Mouse (Mus musculus) C2C12 (cell line): Measurements from ENCODE around the gene Ccr7. TPM values are rescaled to one million over a fixed set of nuclear protein-coding genes. Genes with fewer than 3 reads are reported as not detected.

ENCODE experiments used
- H3K27me3 ChIP-seq: one replicate; pipeline ENCODE4 v1.6.1; 2011; ENCODE audit not compliant: control insufficient read depth, insufficient read depth, insufficient read length
- H3K36me3 ChIP-seq: one replicate; pipeline ENCODE4 v1.6.1; 2011; ENCODE audit not compliant: control insufficient read depth, insufficient read depth
- H3K4me3 ChIP-seq: one replicate; pipeline ENCODE4 v1.5.1; 2011; ENCODE audit warnings: mild to moderate bottlenecking, control low read depth; ENCODE audit not compliant: poor library complexity, insufficient read depth, severe bottlenecking
- H3K79me2 ChIP-seq: one replicate; pipeline ENCODE4 v1.6.1; 2011; ENCODE audit not compliant: control insufficient read depth, insufficient read depth
- H3K79me3 ChIP-seq: one replicate; pipeline ENCODE4 v1.6.1; 2011; ENCODE audit warnings: low read depth, control low read depth
- H3ac ChIP-seq: one replicate; pipeline ENCODE3; 2011; ENCODE audit warnings: low read depth; ENCODE audit not compliant: control insufficient read depth, insufficient read length
- CEBPB ChIP-seq: IDR thresholded peaks from one replicate; pipeline ENCODE4 v1.6.1; 2011; ENCODE audit warnings: low read depth, mild to moderate bottlenecking, control low read depth, moderate library complexity
- CTCF ChIP-seq: IDR thresholded peaks from one replicate; pipeline ENCODE4 v1.5.1; 2011; ENCODE audit not compliant: control insufficient read depth, insufficient read depth, insufficient read length
- FOSL1 ChIP-seq: IDR thresholded peaks from one replicate; pipeline ENCODE4 v1.8.0; 2011; ENCODE audit warnings: mild to moderate bottlenecking, low read length; ENCODE audit not compliant: poor library complexity, insufficient read depth, severe bottlenecking
- MAX ChIP-seq: IDR thresholded peaks from one replicate; pipeline ENCODE4 v1.6.1; 2011; ENCODE audit warnings: mild to moderate bottlenecking, control low read depth
- MYOD1 ChIP-seq: IDR thresholded peaks from one replicate; pipeline ENCODE4 v1.6.1; 2011; ENCODE audit warnings: low read depth; ENCODE audit not compliant: control insufficient read depth, insufficient read length
- MYOG ChIP-seq: IDR thresholded peaks from one replicate; pipeline ENCODE4 v1.6.1; 2011; ENCODE audit not compliant: control insufficient read depth, insufficient read length; ENCODE audit errors: extremely low read depth
- USF1 ChIP-seq: IDR thresholded peaks from one replicate; pipeline ENCODE4 v1.6.1; 2011; ENCODE audit warnings: low read depth, mild to moderate bottlenecking, control low read depth, moderate library complexity
- polyA plus RNA-seq: library from polyadenylated mRNA; unstranded; fragments of >200 nt; fragmentation: generic; extraction: Trizol; gene quantifications from one replicate; pipeline ENCODE4 v1.2.1, GENCODE M21; 2012; ENCODE audit warnings: missing spikeins

The Ccr7 gene
- polyA plus RNA-seq, 1 experiment, result 0.02 TPM

DNA sequence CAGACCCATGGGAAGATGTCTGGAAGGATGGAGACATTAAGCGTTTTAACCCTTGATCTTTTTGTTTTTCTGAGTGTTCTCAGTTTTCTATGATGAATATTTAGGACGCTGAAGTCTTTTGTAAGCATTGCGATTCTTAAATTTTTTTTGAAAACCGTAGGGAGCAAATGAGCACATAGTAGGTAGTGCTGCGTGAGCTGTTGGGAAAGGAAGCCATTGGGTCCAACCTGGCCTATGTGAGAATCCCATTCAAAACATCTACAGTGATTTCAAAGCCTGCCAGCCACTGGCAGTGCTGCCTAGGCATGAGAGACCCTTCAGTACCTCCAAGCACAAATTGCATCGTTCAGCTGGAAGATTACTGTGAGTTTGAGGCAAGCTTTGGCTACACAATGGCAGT is 15.1 kb upstream of the Ccr7 start:
- H3K79me3 ChIP-seq, result no peaks in the 10 kb centered on the region
- H3K79me2 ChIP-seq, result no peaks in the 10 kb centered on the region
- no peak overlapping the region for H3K4me3 ChIP-seq
- TF ChIP-seq FOSL1 (no peak), MYOG (no peak), CEBPB (no peak), MYOD1 (no peak), USF1 (no peak), MAX (no peak), CTCF (no peak)
- H3ac ChIP-seq, result no peak overlapping the region
- peaks cover 30% of the 10 kb centered on the region for H3K27me3 ChIP-seq
- H3K36me3 ChIP-seq, result no peaks in the 10 kb centered on the region

DNA sequence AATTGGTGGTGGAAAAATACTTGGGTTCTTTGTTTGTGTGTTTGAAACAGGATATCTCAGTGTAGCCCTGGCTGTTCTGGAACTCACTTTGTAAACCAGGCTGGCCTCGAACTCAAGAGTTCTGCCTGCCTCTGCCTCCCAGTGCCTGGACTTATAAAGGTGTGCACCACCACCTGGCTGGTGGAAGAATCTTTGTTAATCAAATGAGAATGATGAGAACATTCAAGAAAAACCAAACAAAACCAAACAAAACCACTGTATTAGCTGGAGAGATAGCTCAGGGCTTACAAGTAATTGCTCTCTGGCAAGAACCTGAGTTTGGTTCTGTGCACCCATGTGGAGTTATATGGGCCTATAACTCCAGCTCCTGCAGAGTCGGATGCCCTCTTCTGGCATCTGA is 14.6 kb upstream of the Ccr7 start:
- Histone ChIP-seq H3K79me2 (no peaks in the 10 kb centered on the region), H3K27me3 (peaks cover 34% of the 10 kb centered on the region), H3K79me3 (no peaks in the 10 kb centered on the region), H3K4me3 (no peak overlapping the region), H3ac (no peak overlapping the region), H3K36me3 (no peaks in the 10 kb centered on the region)
- TF ChIP-seq USF1, result no peak
- TF ChIP-seq MYOG, result no peak
- TF ChIP-seq MYOD1, result no peak
- no peak for TF ChIP-seq MAX
- no peak for TF ChIP-seq FOSL1
- no peak for TF ChIP-seq CTCF

DNA sequence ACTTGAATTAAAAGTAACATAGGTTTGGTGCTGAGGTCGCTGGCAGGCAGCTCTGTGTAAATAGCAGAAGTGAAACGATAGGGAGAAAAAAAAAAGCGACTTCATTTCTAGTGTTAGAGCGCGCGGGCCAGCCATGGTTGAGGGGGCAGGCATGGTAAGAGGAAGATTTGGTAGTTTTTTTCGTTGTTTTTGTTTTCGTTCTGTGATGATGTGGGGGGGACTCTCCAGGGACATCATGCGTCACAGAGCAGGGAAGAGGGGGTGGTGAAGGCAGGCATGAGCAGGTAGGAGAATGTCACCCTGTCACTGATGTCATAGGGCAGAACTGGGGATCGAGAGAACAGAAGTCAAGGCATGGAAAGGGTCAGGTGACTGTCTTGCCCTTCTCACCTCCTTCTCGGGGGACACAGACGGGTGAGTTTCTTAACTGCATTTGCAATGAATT is 13.2 kb upstream of the Ccr7 start:
- Histone ChIP-seq H3K36me3 (no peaks in the 10 kb centered on the region), H3K79me2 (no peaks in the 10 kb centered on the region), H3K27me3 (peaks cover 38% of the 10 kb centered on the region), H3K79me3 (no peaks in the 10 kb centered on the region), H3ac (no peak overlapping the region), H3K4me3 (no peak overlapping the region)
- TF ChIP-seq USF1, result no peak
- TF ChIP-seq CEBPB, result no peak
- TF ChIP-seq FOSL1, result no peak
- TF ChIP-seq CTCF, result no peak
- no peak for TF ChIP-seq MYOG
- no peak for TF ChIP-seq MAX
- TF ChIP-seq MYOD1, result no peak

DNA sequence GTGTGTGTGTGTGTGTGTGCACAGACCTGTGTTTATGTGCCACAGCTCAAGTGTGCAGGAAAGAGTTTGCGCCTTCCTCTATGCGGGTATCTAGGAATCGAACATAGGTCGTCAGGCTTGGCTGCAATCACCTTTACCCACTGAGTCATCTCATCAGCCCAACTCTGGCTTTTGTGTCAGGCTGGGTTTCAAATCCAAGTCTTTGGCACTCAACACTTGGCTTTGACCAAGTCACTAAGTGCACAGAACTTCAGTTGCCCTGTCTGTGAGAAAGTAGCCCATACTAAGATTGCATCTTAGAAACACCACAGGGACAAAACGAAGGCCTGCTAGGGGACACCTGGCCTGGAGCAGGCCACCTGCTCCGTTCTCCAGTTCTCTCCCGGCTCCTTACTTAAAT is 12.7 kb upstream of the Ccr7 start:
- Histone ChIP-seq H3K27me3 (peaks cover 41% of the 10 kb centered on the region), H3K79me3 (no peaks in the 10 kb centered on the region), H3K79me2 (no peaks in the 10 kb centered on the region), H3K4me3 (no peak overlapping the region), H3ac (no peak overlapping the region), H3K36me3 (no peaks in the 10 kb centered on the region)
- no peak for TF ChIP-seq MYOG
- TF ChIP-seq FOSL1, result no peak
- TF ChIP-seq USF1, result no peak
- TF ChIP-seq MYOD1, result no peak
- TF ChIP-seq CTCF, result no peak
- TF ChIP-seq MAX, result no peak
- no peak for TF ChIP-seq CEBPB

DNA sequence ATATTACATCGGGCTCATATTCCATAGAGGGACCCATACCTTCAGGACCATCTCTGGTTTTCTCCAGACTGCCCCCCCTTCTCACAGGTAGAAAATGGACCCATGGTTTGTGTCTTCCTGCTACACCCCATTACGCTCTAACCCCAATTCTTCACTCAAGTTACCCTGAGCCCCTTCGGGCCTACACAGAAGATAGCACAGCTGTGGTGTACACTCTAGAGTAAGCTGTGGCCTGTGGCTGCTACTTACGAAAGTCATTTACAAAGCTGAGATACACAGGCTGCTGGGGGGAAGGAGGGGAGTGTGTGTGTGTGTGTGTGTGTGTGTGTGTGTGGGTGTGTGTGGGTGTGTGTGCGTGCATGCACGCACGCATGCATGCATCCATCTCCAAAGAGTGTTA is 11.4 kb upstream of the Ccr7 start:
- Histone ChIP-seq H3K79me3 (no peaks in the 10 kb centered on the region), H3K79me2 (no peaks in the 10 kb centered on the region), H3ac (no peak overlapping the region), H3K27me3 (peaks cover 41% of the 10 kb centered on the region), H3K4me3 (no peak overlapping the region), H3K36me3 (no peaks in the 10 kb centered on the region)
- TF ChIP-seq FOSL1 (no peak), MYOG (no peak), CTCF (no peak), CEBPB (no peak), USF1 (no peak), MAX (no peak), MYOD1 (no peak)

DNA sequence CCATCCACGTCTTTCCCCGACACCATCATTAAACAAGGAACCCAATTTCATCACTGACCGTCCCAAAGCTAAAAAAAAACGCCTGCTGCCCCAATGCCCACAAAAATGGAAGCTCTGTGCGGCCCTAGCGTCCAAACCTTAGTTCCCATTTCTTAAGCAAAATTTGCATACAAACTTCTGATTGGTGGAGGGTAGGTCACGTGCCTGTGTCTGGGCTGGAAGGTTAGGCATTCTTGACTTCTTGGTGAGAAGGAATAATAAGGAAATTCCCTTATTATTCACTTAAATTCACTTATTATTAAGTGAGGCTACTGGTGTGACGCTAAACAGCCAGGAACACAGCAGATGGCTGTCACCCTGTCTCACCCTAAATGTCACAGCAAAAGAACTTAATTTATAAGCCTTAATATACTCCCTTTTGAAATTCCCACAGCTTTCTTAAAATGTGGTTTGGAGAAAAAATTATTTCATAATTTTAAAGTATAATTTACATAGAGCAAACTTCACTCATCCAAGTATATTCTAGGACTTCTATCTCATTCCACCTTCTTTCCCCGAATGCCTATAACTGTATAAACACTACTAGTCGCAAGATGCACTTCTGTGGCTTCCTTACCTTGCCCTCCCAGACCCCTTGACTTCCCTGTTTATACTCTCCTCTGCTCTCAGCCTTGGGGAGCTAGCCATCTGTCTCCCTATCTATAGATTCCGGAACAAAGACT is 10.3 kb upstream of the Ccr7 start:
- no peaks in the 10 kb centered on the region for H3K79me3 ChIP-seq
- H3K27me3 ChIP-seq, result peaks cover 41% of the 10 kb centered on the region
- H3K4me3 ChIP-seq, result no peak overlapping the region
- no peak overlapping the region for H3ac ChIP-seq
- no peaks in the 10 kb centered on the region for H3K79me2 ChIP-seq
- no peaks in the 10 kb centered on the region for H3K36me3 ChIP-seq
- TF ChIP-seq CTCF (no peak), USF1 (peak; percentile 95)
